Mouse (Mus musculus) heart, postnatal 0 days (tissue): ENCODE data around the gene Stab2.

Experiments
- CTCF ChIP-seq: IDR thresholded peaks from 2 replicates; pipeline ENCODE4 v1.5.1; 2016; ENCODE audit warnings: antibody characterized with exemption, control low read depth, low read depth
- EP300 ChIP-seq: IDR thresholded peaks from 2 replicates; pipeline ENCODE4 v1.6.1; 2016; ENCODE audit warnings: antibody characterized with exemption, low read depth

DNA sequence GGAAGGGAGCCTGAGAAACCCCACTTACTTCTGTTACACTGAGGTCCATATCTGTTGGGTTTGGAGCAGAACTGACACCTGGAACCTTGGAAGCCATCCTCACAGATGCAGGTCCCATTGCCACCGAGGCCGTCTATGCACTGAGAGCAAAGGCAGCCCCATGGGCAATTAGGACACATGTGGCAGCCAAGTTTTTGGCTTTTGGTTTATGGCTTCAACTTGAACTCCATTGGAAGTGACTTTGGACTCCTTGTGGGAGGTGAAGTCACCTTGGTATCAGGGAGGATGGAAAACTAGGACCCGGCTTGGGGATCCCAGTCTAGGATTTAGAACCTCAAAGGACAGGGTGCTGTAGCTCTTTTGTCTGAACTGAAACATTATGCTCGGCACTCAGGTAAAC is 67.2 kb downstream of the Stab2 start:
- TF ChIP-seq CTCF (no peak), EP300 (no peak)
